Mouse (Mus musculus) kidney, postnatal 0 days (tissue): ENCODE data around the gene 2700049A03Rik. TPM values are rescaled to one million over a fixed set of nuclear protein-coding genes. Genes with fewer than 3 reads are reported as not detected.

Experiments used
- ATAC-seq: fragments of 200-750 bp; cut with Nextera tagmentation; replicated peaks from 2 replicates; pipeline ENCODE4 v1.8.0; 2017; ENCODE audit warnings: low read depth, moderate number of reproducible peaks, moderate TSS enrichment, moderate library complexity; ENCODE audit not compliant: low FRiP score
- DNase-seq: peaks from one replicate; pipeline ENCODE4 v3.0.0-alpha.2; 2016; ENCODE audit warnings: low spot score
- H3K27ac ChIP-seq: fragments of 300-500 bp; sonication (generic); 2 replicates; pipeline ENCODE4 v1.5.1; 2014; ENCODE audit warnings: mild to moderate bottlenecking
- H3K27me3 ChIP-seq: fragments of 300-500 bp; sonication (generic); 2 replicates; pipeline ENCODE4 v1.6.1; 2014; ENCODE audit warnings: low read length, mixed read lengths; ENCODE audit not compliant: insufficient read depth
- H3K36me3 ChIP-seq: fragments of 300-500 bp; sonication (generic); 2 replicates; pipeline ENCODE4 v1.6.1; 2014; ENCODE audit warnings: low read length, mixed read lengths; ENCODE audit not compliant: insufficient read depth
- H3K4me1 ChIP-seq: fragments of 300-500 bp; sonication (generic); replicated peaks from 2 replicates; pipeline ENCODE4 v1.6.1; 2014; ENCODE audit warnings: antibody characterized with exemption, low read length, mixed read lengths; ENCODE audit not compliant: insufficient read depth
- H3K4me2 ChIP-seq: fragments of 300-500 bp; sonication (generic); 2 replicates; pipeline ENCODE4 v1.6.1; 2014; ENCODE audit warnings: mild to moderate bottlenecking, low read length, moderate library complexity, mixed read lengths
- H3K4me3 ChIP-seq: fragments of 300-500 bp; sonication (generic); replicated peaks from 2 replicates; pipeline ENCODE4 v1.5.1; 2014; ENCODE audit warnings: low read depth, low read length
- H3K9ac ChIP-seq: fragments of 300-500 bp; sonication (generic); 2 replicates; pipeline ENCODE4 v1.6.1; 2014; ENCODE audit warnings: low read depth, low read length
- H3K9me3 ChIP-seq: fragments of 300-500 bp; sonication (generic); replicated peaks from 2 replicates; pipeline ENCODE4 v1.6.1; 2016; ENCODE audit warnings: low read length, inconsistent platforms, mixed read lengths
- CTCF ChIP-seq: IDR thresholded peaks from 2 replicates; pipeline ENCODE4 v1.5.1; 2016; ENCODE audit warnings: antibody characterized with exemption, low read depth, mild to moderate bottlenecking, moderate library complexity
- WGBS: fragments of 180-500 bp; shearing (Covaris S2); extraction: QIAGEN DNeasy Blood & Tissue Kit; methylation state at CpG from one replicate; pipeline ENCODE4 v1.1.7; 2014; 5-methylcytosine and 5-hydroxymethylcytosine counted together
- polyA plus RNA-seq: library from polyadenylated mRNA; unstranded; fragments of >200 nt; fragmentation: Nextera tagmentation; extraction: Ambion mirVana; gene quantifications from 2 replicates; pipeline ENCODE4 v1.2.1, GENCODE M21; 2015

Gene 2700049A03Rik
- polyA plus RNA-seq, 1 experiment from 2014 or later, result 10.7 TPM

DNA sequence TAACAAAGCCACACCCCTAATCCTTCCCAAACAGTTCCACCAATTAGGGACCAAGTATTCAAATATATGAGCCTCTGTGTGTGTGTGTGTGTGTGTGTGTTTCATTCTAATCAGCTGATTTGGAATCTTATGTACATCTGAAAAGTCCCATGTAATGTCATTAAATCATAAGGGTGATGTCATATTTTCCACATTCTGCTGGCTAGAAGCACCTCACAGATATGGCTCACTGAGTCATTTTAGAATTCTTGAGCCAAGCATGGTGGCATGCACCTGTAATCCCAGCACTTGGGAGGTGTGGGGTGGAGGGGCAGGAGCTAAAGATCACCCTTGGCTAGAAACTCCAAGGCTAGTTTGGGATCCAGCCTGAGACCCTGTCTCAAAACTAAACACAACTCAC lies 148.8 kb downstream of the 2700049A03Rik start:
- Histone ChIP-seq H3K9me3 (no peaks in the 10 kb centered on the region), H3K4me2 (no peak overlapping the region), H3K27ac (no peak overlapping the region), H3K4me3 (no peak overlapping the region), H3K36me3 (no peaks in the 10 kb centered on the region), H3K4me1 (no peaks in the 10 kb centered on the region), H3K9ac (no peak overlapping the region), H3K27me3 (no peaks in the 10 kb centered on the region)
- no peak for TF ChIP-seq CTCF
- DNase-seq (no peak), ATAC-seq (no peak)

DNA sequence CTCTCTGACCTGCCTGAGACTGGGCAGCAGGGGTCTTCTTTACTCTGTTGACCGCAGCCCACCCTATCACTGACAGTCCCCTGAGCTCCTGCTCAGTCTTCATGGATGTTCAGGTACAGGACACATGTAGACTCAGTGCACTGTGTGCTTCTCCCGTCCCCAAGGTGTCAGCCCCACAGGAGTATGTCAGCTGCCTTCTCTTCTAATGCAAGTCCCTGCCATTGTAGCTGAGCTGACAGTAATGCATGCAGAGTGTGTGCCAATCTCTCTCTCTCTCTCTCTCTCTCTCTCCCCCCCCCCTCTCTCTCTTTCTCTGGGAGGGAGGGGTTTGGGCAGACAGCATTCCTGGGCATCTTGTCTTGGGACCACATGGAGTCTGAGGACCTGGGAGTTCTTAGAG lies 153.8 kb downstream of the 2700049A03Rik start:
- no peak overlapping the region for H3K27ac ChIP-seq
- H3K9ac ChIP-seq, result no peak overlapping the region
- no peaks in the 10 kb centered on the region for H3K4me1 ChIP-seq
- no peak for ATAC-seq
- no peaks in the 10 kb centered on the region for H3K36me3 ChIP-seq
- DNase-seq, result no peak
- no peaks in the 10 kb centered on the region for H3K9me3 ChIP-seq
- 56% methylated on average over 2 of the region's 2 CpGs for WGBS
- H3K27me3 ChIP-seq, result no peaks in the 10 kb centered on the region
- TF ChIP-seq CTCF, result no peak
- H3K4me3 ChIP-seq, result no peak overlapping the region
- H3K4me2 ChIP-seq, result no peak overlapping the region

Other genes with a start within 250 kb of the 2700049A03Rik start
- gene Actr10, start 199.0 kb upstream of the 2700049A03Rik start, polyA plus RNA-seq, result 269 and 280 TPM in 2 replicates
- 606 and 634 TPM in 2 replicates for gene Psma3, start 162.2 kb upstream of the 2700049A03Rik start, polyA plus RNA-seq
- gene Arid4a, start 120.9 kb upstream of the 2700049A03Rik start, polyA plus RNA-seq, result 32.4 and 32.6 TPM in 2 replicates
- 0.27 TPM in 1 of 2 replicates, not detected in the other for gene Tomm20l, start 25.4 kb upstream of the 2700049A03Rik start, polyA plus RNA-seq
- gene Timm9, start 164 bp upstream of the 2700049A03Rik start, polyA plus RNA-seq, result 111 and 114 TPM in 2 replicates
- 12.4 and 15.3 TPM in 2 replicates for gene Dact1, start 173.0 kb downstream of the 2700049A03Rik start, polyA plus RNA-seq